Mouse (Mus musculus): ENCODE measurements around the gene Cd44. TPM values are rescaled to one million over a fixed set of nuclear protein-coding genes. Genes with fewer than 3 reads are reported as not detected.

Cd44 gene
- polyA plus RNA-seq, 1 experiment from 2014 or later, result 16.8 TPM

GRCm38 (mm10) chr2:102934834-102935233, 33.4 kb upstream of the Cd44 start:
- H3K4me1 ChIP-seq (replicated peaks), result 0 out of 2 replicates have a peak, but pooled peaks cover 2% of the 10 kb centered on the region
- WGBS, result 74% methylated on average over 3 of the region's 3 CpGs
- no peaks in the 10 kb centered on the region for H3K36me3 ChIP-seq
- H3K27ac ChIP-seq, result no peak overlapping the region
- H3K9ac ChIP-seq, result no peak overlapping the region
- no peak overlapping the region for H3K4me2 ChIP-seq
- no peaks in the 10 kb centered on the region for H3K9me3 ChIP-seq (replicated peaks)
- H3K27me3 ChIP-seq, result 0 out of 2 replicates have a peak, but pooled peaks cover 2% of the 10 kb centered on the region
- ATAC-seq (replicated peaks; ENCODE audit: insufficient number of reproducible peaks, insufficient read depth, low FRiP score, low read depth), result no peak
- H3K4me3 ChIP-seq, result no peak overlapping the region

- no peaks in the 10 kb centered on the region for H3K9me3 ChIP-seq (replicated peaks)
- H3K9ac ChIP-seq, result no peak overlapping the region
- no peak overlapping the region for H3K27ac ChIP-seq
- H3K27me3 ChIP-seq, result 0 out of 2 replicates have a peak, but pooled peaks cover under 1% of the 10 kb centered on the region
- 0 out of 2 replicates have a peak, but pooled peaks cover 2% of the 10 kb centered on the region for H3K4me1 ChIP-seq (replicated peaks)
- H3K4me3 ChIP-seq, result no peak overlapping the region
- no peaks in the 10 kb centered on the region for H3K36me3 ChIP-seq
- no peak overlapping the region for H3K4me2 ChIP-seq
- ATAC-seq (replicated peaks; ENCODE audit: insufficient number of reproducible peaks, insufficient read depth, low FRiP score, low read depth), result no peak
These were observed 32.3 kb upstream of the Cd44 start for GRCm38 (mm10) chr2:102933787-102934186.

GRCm38 (mm10) chr2:102933142-102933541, 31.7 kb upstream of the Cd44 start:
- Histone ChIP-seq H3K9ac (no peak overlapping the region), H3K27ac (no peak overlapping the region), H3K4me1 (replicated peaks) (0 out of 2 replicates have a peak, but pooled peaks cover 2% of the 10 kb centered on the region), H3K36me3 (no peaks in the 10 kb centered on the region), H3K4me2 (no peak overlapping the region), H3K9me3 (replicated peaks) (no peaks in the 10 kb centered on the region), H3K27me3 (no peaks in the 10 kb centered on the region), H3K4me3 (no peak overlapping the region)
- ATAC-seq (replicated peaks; ENCODE audit: insufficient number of reproducible peaks, insufficient read depth, low FRiP score, low read depth), result no peak
- 80% methylated on average over 4 of the region's 4 CpGs for WGBS

- Histone ChIP-seq H3K4me3 (no peak overlapping the region), H3K36me3 (no peaks in the 10 kb centered on the region), H3K27ac (no peak overlapping the region), H3K9me3 (replicated peaks) (no peaks in the 10 kb centered on the region), H3K4me1 (replicated peaks) (0 out of 2 replicates have a peak, but pooled peaks cover 2% of the 10 kb centered on the region), H3K9ac (no peak overlapping the region), H3K4me2 (no peak overlapping the region), H3K27me3 (no peaks in the 10 kb centered on the region)
- no peak for ATAC-seq (replicated peaks; ENCODE audit: insufficient number of reproducible peaks, insufficient read depth, low FRiP score, low read depth)
- 62% methylated on average over 1 of the region's 1 CpGs for WGBS
These were observed 31.2 kb upstream of the Cd44 start for GRCm38 (mm10) chr2:102932667-102933066.

DNA sequence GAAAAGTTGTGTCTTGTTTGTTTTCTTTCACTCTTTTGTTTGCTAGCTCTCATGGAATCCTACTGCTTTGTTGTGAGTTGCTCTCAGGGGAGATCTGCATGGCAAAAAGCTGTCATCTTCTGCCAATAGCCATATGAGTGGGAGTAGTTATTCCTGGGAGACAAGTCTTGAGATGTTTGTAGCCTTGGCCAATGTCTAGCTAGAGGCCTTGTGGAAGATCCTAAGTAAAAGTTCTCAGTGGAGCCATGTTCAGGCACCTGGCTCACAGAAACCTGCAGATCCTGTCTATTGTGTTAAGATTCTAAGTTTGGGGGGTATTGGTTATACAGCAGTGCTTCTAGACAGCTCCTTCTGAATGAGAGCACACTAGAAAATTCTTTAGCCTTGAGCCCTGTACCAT, 26.7 kb upstream of the Cd44 start:
- Histone ChIP-seq H3K9me3 (replicated peaks) (no peaks in the 10 kb centered on the region), H3K4me3 (no peak overlapping the region), H3K36me3 (no peaks in the 10 kb centered on the region), H3K27ac (no peak overlapping the region), H3K4me1 (replicated peaks) (no peaks in the 10 kb centered on the region), H3K4me2 (no peak overlapping the region), H3K9ac (no peak overlapping the region), H3K27me3 (no peaks in the 10 kb centered on the region; the same call in 1 of the 2 replicates)
- no peak for ATAC-seq (replicated peaks; ENCODE audit: insufficient number of reproducible peaks, insufficient read depth, low FRiP score, low read depth)

DNA sequence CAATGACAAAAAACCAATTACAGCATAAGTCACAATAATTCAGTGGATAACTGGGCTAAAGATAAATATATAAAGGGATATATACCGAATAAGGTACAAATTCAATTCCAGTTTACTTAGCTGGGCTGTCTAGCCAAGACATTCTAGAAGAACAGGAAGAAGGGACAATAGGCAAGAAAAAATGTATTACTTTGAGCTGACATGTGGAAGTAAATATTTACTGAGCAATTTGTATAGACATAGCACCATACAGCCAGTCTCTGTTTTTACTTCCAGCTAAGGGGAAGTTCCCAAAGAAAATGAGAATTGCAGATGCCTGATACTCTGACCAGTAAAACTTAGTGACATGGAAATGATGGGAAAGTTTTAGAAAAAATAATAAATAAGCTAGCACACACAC, 23.0 kb upstream of the Cd44 start:
- no peak overlapping the region for H3K4me2 ChIP-seq
- no peaks in the 10 kb centered on the region for H3K9me3 ChIP-seq (replicated peaks)
- H3K4me3 ChIP-seq, result no peak overlapping the region
- H3K27ac ChIP-seq, result no peak overlapping the region
- WGBS, result 70% methylated on average over 1 of the region's 1 CpGs
- no peaks in the 10 kb centered on the region; the same call in 1 of the 2 replicates for H3K27me3 ChIP-seq
- no peak overlapping the region for H3K9ac ChIP-seq
- H3K4me1 ChIP-seq (replicated peaks), result no peaks in the 10 kb centered on the region
- no peaks in the 10 kb centered on the region for H3K36me3 ChIP-seq
- no peak for ATAC-seq (replicated peaks; ENCODE audit: insufficient number of reproducible peaks, insufficient read depth, low FRiP score, low read depth)

DNA sequence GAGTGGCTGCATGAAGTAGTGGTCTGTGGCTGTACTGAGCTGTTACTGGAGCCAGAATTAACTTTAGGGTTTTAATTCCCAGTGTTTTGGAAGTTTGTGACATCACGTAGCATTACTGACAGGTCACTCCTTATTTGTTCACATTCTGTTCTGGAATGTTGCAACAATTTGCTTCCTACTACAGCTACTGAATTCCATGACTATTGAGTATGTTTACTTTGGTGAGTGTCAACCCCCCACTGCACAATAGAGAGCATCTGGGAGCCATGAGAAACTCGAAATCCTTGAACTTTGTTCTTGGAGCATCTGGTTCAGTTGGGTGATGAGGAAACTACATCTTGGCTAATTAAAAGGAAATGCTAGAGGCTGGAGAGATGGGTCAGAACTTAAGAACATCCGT, 22.2 kb upstream of the Cd44 start:
- Histone ChIP-seq H3K27me3 (no peaks in the 10 kb centered on the region; the same call in 1 of the 2 replicates), H3K9me3 (replicated peaks) (no peaks in the 10 kb centered on the region), H3K4me3 (no peak overlapping the region), H3K9ac (no peak overlapping the region), H3K27ac (no peak overlapping the region), H3K4me1 (replicated peaks) (no peaks in the 10 kb centered on the region), H3K4me2 (no peak overlapping the region), H3K36me3 (no peaks in the 10 kb centered on the region)
- 71% methylated on average over 3 of the region's 3 CpGs for WGBS
- ATAC-seq (replicated peaks; ENCODE audit: insufficient number of reproducible peaks, insufficient read depth, low FRiP score, low read depth), result no peak

DNA sequence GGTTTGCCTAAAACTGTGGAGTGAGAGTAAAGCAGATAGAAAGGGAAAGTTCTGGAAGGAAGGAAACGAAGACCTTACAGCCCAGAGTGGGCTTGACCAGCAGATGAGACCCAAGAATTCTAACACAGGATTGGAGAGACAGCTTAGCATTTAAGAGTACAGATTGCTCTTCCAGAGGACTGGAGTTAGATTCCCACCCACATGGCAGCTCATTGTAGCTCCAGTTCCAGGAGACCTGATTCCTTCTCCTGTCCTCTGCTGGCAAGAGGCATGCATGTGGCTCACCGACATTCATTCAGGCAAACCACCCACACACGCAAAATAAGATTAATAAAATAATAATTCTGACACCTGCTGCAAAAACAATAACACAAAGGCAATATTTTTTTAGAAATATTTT, 20.6 kb upstream of the Cd44 start:
- Histone ChIP-seq H3K4me3 (no peak overlapping the region), H3K9me3 (replicated peaks) (no peaks in the 10 kb centered on the region), H3K4me2 (no peak overlapping the region), H3K27ac (no peak overlapping the region), H3K9ac (no peak overlapping the region), H3K36me3 (no peaks in the 10 kb centered on the region), H3K27me3 (no peaks in the 10 kb centered on the region; the same call in 1 of the 2 replicates), H3K4me1 (replicated peaks) (no peaks in the 10 kb centered on the region)
- 84% methylated on average over 3 of the region's 3 CpGs for WGBS
- ATAC-seq (replicated peaks; ENCODE audit: insufficient number of reproducible peaks, insufficient read depth, low FRiP score, low read depth), result no peak

GRCm38 (mm10) chr2:102918301-102918700, 16.8 kb upstream of the Cd44 start:
- WGBS, result 64% methylated on average over 1 of the region's 1 CpGs
- Histone ChIP-seq H3K4me2 (no peak overlapping the region), H3K4me1 (replicated peaks) (0 out of 2 replicates have a peak, but pooled peaks cover 3% of the 10 kb centered on the region), H3K9ac (no peak overlapping the region), H3K4me3 (no peak overlapping the region), H3K9me3 (replicated peaks) (no peaks in the 10 kb centered on the region), H3K36me3 (no peaks in the 10 kb centered on the region), H3K27me3 (no peaks in the 10 kb centered on the region; the same call in 1 of the 2 replicates), H3K27ac (no peak overlapping the region)
- ATAC-seq (replicated peaks; ENCODE audit: insufficient number of reproducible peaks, insufficient read depth, low FRiP score, low read depth), result no peak

DNA sequence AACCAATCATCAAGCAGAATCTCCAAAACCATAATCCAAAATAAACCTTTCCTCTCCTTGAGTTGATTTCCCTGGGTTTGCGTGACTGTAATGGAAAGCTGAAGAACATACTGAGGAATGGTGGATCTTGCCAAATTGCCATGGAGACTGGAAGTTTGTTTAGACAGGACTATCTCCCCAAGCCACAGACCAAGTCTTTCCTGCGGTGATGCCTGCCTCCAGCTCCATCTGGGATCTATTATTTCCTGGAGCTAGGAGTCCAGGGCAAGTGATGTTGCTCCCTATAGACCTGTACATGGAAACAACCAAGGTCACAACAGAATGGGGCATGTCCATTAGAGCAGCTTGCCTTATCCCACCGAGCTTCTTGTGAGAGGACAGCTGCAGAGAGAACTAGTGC, 15.1 kb upstream of the Cd44 start:
- Histone ChIP-seq H3K27ac (no peak overlapping the region), H3K9ac (no peak overlapping the region), H3K4me3 (no peak overlapping the region), H3K36me3 (no peaks in the 10 kb centered on the region), H3K27me3 (no peaks in the 10 kb centered on the region), H3K4me1 (replicated peaks) (0 out of 2 replicates have a peak, but pooled peaks cover 3% of the 10 kb centered on the region), H3K9me3 (replicated peaks) (no peaks in the 10 kb centered on the region), H3K4me2 (no peak overlapping the region)
- 0 out of 2 replicates have a peak, but pooled peaks have one; percentile 27 for ATAC-seq (replicated peaks; ENCODE audit: insufficient number of reproducible peaks, insufficient read depth, low FRiP score, low read depth)
- WGBS, result 44% methylated on average over 3 of the region's 3 CpGs

- Histone ChIP-seq H3K4me3 (no peak overlapping the region), H3K4me2 (no peak overlapping the region), H3K27me3 (no peaks in the 10 kb centered on the region), H3K9me3 (replicated peaks) (no peaks in the 10 kb centered on the region), H3K4me1 (replicated peaks) (0 out of 2 replicates have a peak, but pooled peaks cover 3% of the 10 kb centered on the region), H3K9ac (no peak overlapping the region), H3K36me3 (no peaks in the 10 kb centered on the region), H3K27ac (no peak overlapping the region)
- no peak for ATAC-seq (replicated peaks; ENCODE audit: insufficient number of reproducible peaks, insufficient read depth, low FRiP score, low read depth)
- 64% methylated on average over 5 of the region's 5 CpGs for WGBS
These were observed 13.2 kb upstream of the Cd44 start for GRCm38 (mm10) chr2:102914675-102915074.

DNA sequence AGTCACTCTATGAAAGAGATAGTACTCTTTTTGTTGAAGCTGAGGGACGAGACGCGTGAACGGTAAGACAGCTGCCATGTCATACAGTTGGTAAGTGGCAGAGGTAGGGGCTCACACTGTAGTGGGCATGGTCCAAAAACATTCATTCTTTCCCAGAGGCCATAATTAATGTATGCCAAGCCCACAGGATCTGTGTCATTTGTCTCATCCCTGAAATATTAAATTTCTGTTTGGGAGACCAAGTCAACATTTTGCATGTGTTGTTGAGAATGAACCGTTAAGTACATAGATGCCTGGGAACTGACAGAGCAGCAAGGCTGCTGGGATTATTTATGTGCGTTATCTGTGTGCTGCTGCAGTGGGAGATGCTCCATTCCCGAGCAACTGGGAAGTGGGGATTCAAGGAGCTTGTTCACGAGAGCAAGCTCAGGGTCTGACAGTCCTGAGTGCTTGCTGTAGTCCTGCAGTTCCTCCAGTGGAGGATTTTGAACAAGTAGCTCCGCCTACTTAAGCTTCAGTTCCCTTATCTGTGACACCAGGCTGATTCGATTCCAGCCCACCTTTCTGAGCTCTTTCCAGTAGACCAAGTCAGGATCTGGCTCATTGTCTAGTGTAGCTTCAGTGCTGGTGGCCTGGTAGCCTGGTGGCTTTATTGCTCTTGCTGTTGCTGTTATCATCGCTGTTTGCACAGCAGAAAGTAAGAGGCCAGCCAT, 12.5 kb upstream of the Cd44 start:
- Histone ChIP-seq H3K36me3 (no peaks in the 10 kb centered on the region), H3K4me2 (no peak overlapping the region), H3K9ac (no peak overlapping the region), H3K4me1 (replicated peaks) (0 out of 2 replicates have a peak, but pooled peaks cover 3% of the 10 kb centered on the region), H3K27me3 (no peaks in the 10 kb centered on the region), H3K4me3 (no peak overlapping the region), H3K27ac (no peak overlapping the region), H3K9me3 (replicated peaks) (no peaks in the 10 kb centered on the region)
- ATAC-seq (replicated peaks; ENCODE audit: insufficient number of reproducible peaks, insufficient read depth, low FRiP score, low read depth), result no peak
- WGBS, result 58% methylated on average over 11 of the region's 11 CpGs

All from heart, embryonic 15.5 days (tissue).